Mouse (Mus musculus): ENCODE data around the gene Tat. TPM values are rescaled to one million over a fixed set of nuclear protein-coding genes. Genes with fewer than 3 reads are reported as not detected.
A peak's percentile ranks its signal among the peaks of the same experiment; 100 is the strongest.

Tat gene
- not detected in 2 replicates for polyA plus RNA-seq (2016; fragmentation: Nextera tagmentation; extraction: Ambion mirVana)

DNA sequence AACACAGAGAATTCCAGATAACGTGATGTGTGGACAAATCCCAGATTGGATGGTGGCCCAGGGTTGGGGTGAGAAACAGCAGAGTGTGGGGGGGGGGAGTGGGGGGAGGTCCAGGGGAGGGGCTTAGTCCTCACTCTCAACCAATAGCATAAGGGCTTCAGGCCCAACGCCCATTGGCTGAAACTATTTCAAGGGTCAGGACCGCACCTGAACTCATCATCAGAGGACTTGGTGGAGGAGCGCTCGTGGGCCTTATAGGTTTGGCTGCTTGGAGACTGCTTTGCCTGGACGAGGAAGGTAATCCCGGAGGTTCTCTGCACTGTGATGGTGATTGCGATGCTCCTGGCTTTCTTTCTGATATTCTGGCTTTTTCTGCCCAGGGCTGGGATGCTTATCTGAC lies at the start of gene Tat:
Tat (plus strand) TSS at position 214 of the 400 bp plus-strand sequence.
- no peaks in the 10 kb centered on the region for H3K36me3 ChIP-seq
- no peak within 1 kb of the TSS for H3K4me2 ChIP-seq (replicated peaks)
- WGBS = 76% methylated on average over 8 of the region's 8 CpGs
- H3K27ac ChIP-seq = no peak within 1 kb of the TSS
- no peaks in the 10 kb centered on the region for H3K4me1 ChIP-seq
- no peak for ATAC-seq (ENCODE audit: insufficient number of reproducible peaks, insufficient read depth, low FRiP score, low TSS enrichment)
- H3K9me3 ChIP-seq = no peaks in the 10 kb centered on the region
- no peak within 1 kb of the TSS for H3K4me3 ChIP-seq
- H3K27me3 ChIP-seq = 0 out of 2 replicates have a peak, but pooled peaks cover 2% of the 10 kb centered on the region
- no peak within 1 kb of the TSS for H3K9ac ChIP-seq

DNA sequence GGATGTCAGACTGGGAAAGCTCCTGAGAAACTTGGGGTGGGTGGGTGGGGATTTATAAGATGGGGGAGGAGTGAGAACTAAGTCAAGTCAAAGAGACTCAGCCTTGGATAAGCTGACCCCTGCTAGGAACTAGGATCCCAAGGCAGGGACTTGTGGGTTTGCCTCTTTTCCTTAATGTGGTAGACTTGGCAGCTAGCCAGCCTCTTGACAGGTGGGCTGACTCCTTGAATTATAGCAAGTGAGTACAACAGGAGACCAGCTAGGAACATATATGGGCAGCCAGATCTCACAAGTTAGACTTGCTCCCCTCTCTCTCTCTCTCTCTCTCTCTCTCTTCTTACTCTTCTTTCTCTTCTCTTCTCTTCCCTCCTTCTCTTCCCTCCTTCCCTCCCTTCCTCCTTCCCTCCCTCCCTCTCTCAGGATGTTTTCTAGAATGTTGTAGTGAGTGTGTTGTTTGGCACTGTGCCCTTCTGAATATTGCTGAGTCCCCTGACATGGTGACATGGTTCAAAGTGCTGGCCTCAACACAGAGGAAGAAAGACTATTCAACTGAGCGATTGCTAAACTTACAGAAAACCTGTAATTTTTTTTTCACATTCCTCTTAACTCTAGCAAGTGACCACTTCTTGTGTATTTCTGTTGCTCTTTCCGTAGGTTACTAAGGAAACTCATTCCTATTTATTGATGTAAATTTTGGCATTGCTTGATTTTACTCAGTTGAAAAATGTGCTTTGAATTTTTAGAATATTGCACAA lies 48.5 kb upstream of the Tat start:
- Histone ChIP-seq H3K36me3 (peaks cover 43% of the 10 kb centered on the region), H3K27me3 (no peaks in the 10 kb centered on the region), H3K4me2 (replicated peaks) (no peak overlapping the region), H3K4me1 (no peaks in the 10 kb centered on the region), H3K9me3 (no peaks in the 10 kb centered on the region), H3K27ac (no peak overlapping the region), H3K9ac (no peak overlapping the region), H3K4me3 (no peak overlapping the region)
- 84% methylated on average over 2 of the region's 2 CpGs for WGBS
- no peak for ATAC-seq (ENCODE audit: insufficient number of reproducible peaks, insufficient read depth, low FRiP score, low TSS enrichment)

DNA sequence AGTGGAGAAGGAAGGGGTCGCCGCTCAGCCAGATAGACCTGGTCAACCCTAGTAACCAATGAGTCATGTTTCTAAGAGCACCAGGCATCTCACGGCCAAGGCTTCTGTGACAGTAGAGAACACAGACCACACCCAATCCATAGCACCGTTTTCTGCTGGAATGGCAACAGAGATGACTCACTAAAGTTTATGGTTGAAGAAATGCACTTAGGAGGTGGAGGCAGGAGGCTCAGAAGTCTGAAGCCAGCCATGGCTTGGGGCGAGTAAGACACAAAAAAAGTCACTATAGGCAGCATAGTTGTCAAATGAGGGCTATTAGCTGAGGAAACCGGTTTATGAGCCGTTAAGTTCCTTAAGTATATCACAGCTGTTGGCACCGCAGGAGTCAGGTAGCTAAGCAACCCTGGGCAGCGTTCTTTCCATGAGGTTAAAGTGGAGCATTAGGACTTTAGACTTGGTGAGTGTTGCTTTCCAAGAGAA lies 45.0 kb upstream of the Tat start:
- Histone ChIP-seq H3K9ac (no peak overlapping the region), H3K4me1 (peaks cover 13% of the 10 kb centered on the region; the same call in 1 of the 2 replicates), H3K4me3 (no peak overlapping the region), H3K4me2 (replicated peaks) (no peak overlapping the region), H3K36me3 (peaks cover 15% of the 10 kb centered on the region), H3K27me3 (peaks cover 18% of the 10 kb centered on the region), H3K9me3 (no peaks in the 10 kb centered on the region), H3K27ac (no peak overlapping the region)
- 71% methylated on average over 9 of the region's 9 CpGs for WGBS
- no peak for ATAC-seq (ENCODE audit: insufficient number of reproducible peaks, insufficient read depth, low FRiP score, low TSS enrichment)

DNA sequence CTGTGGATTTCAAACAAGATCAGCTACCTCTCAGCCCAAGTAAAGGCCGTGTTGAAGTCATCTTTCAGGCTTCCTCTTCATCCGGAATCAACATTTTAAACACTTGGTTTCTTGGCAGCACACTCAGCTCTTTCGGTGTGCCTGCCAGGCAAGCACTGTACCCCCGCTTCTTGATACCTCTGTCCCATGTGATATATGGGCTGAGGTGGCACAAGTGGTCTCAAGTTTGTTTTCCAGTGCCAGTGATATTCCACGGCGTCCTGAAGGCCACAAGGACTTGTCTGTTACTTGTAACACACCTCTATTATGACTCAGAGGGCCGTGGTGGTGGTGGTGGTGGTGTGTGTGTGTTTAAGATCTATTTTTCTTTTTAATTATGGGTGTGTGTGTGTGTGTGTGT lies 44.5 kb upstream of the Tat start:
- Histone ChIP-seq H3K27me3 (peaks cover 20% of the 10 kb centered on the region), H3K4me1 (peaks cover 13% of the 10 kb centered on the region; the same call in 1 of the 2 replicates), H3K9ac (no peak overlapping the region), H3K36me3 (peaks cover 10% of the 10 kb centered on the region), H3K27ac (no peak overlapping the region), H3K4me2 (replicated peaks) (no peak overlapping the region), H3K9me3 (no peaks in the 10 kb centered on the region), H3K4me3 (no peak overlapping the region)
- no peak for ATAC-seq (ENCODE audit: insufficient number of reproducible peaks, insufficient read depth, low FRiP score, low TSS enrichment)
- WGBS = 87% methylated on average over 7 of the region's 7 CpGs

DNA sequence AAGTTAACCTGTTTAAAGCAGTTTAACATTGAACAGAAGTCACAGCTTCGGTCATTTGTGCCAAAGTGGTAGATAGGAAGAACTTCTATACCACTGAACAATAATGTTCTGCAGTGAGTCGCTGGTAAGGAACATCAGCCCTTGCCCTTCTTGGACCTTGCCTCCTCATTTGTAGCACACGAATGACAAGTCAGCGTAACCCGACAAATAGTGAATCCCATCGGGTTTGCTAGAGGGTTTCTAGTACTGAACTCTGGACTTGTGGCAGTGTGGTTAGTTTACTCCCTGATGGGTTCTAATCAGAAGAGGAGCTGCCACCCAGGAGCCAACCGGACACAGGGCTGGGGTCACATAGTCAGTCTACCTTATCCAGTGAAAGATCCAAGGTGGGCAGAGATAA lies 44.0 kb upstream of the Tat start:
- Histone ChIP-seq H3K36me3 (peaks cover 4% of the 10 kb centered on the region), H3K9me3 (no peaks in the 10 kb centered on the region), H3K27ac (no peak overlapping the region), H3K4me2 (replicated peaks) (no peak overlapping the region), H3K4me1 (peaks cover 13% of the 10 kb centered on the region; the same call in 1 of the 2 replicates), H3K27me3 (peaks cover 22% of the 10 kb centered on the region), H3K9ac (no peak overlapping the region), H3K4me3 (no peak overlapping the region)
- no peak for ATAC-seq (ENCODE audit: insufficient number of reproducible peaks, insufficient read depth, low FRiP score, low TSS enrichment)
- whole genome bisulfite sequencing = 90% methylated on average over 7 of the region's 7 CpGs

DNA sequence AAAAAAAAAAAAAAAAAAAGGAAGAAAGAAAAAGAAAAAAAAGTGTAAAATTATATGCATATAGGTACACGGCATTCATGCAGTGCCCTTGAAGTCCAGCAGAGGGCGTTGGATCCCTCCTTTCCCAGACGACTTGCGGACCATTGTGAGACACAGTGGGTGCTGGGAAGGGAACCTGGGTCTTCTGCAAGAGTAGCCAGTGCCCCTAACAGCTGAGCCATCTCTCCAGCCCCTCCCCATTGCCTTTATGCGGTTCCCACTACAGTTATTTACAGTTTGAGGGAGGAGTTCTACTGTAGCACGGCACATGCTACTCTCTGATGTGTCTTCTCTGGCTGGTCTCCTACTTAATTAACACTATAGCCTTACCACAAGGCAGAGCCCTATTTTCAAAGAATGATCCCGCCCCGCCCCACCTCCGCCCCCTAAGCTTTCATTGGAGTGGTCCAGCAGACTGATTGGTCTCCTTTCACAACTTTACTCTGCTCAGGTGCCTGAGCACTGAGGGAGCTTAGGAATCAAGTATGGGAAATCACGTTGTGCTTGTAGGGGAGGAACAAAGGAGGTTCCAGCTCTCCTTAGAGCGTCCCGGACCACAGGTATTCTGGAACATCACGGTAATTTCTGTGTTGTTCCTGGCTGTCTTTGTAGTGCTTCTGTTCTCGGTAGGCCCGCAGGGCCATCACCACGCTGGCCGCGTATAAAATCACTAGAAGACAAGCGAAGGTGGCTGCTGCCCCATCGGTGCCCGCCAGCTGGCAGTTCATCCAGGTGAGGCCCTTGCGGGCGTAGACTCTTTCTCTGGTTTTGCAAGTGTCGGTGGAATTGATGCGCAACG lies 42.6 kb upstream of the Tat start:
- peaks cover 22% of the 10 kb centered on the region for H3K27me3 ChIP-seq
- H3K27ac ChIP-seq = 0 out of 2 replicates have a peak overlapping the region, but pooled peaks have one; percentile 30

DNA sequence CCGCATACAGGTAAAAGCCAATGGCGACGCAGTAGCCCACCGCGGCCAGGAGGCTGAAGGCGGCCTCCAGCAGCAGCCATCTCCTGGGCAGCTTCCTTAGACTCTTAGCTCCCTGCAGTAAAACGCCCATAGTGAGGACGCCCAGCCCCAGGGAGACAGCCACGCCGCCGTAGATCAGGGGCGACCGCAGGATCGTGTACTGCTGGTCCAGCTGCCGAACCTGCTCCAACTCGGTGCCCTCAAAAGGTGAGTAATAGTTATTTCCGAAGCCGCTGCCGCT lies 42.0 kb upstream of the Tat start:
- ATAC-seq (ENCODE audit: insufficient number of reproducible peaks, insufficient read depth, low FRiP score, low TSS enrichment) = no peak
- peak overlapping the region; percentile 67 for H3K4me2 ChIP-seq (replicated peaks)
- peak overlapping the region; percentile 44; the same call in 1 of the 2 replicates for H3K9ac ChIP-seq
- peak overlapping the region; percentile 42 for H3K4me3 ChIP-seq
- 0 out of 2 replicates have a peak overlapping the region, but pooled peaks have one; percentile 30 for H3K27ac ChIP-seq
- peaks cover 22% of the 10 kb centered on the region for H3K27me3 ChIP-seq
- H3K4me1 ChIP-seq = peaks cover 13% of the 10 kb centered on the region; the same call in 1 of the 2 replicates
- WGBS = 6% methylated on average over 19 of the region's 19 CpGs
- no peaks in the 10 kb centered on the region for H3K36me3 ChIP-seq
- H3K9me3 ChIP-seq = no peaks in the 10 kb centered on the region

More for the DNA sequence above, 42.6 kb upstream of the Tat start:
- H3K4me1 ChIP-seq = peaks cover 13% of the 10 kb centered on the region; the same call in 1 of the 2 replicates
- peak overlapping the region; percentile 67 for H3K4me2 ChIP-seq (replicated peaks)
- ATAC-seq (ENCODE audit: insufficient number of reproducible peaks, insufficient read depth, low FRiP score, low TSS enrichment) = peak; percentile 67
- H3K36me3 ChIP-seq = no peaks in the 10 kb centered on the region; the same call in 1 of the 2 replicates
- H3K9ac ChIP-seq = peak overlapping the region; percentile 44; the same call in 1 of the 2 replicates
- 1% methylated on average over 24 of the region's 26 CpGs for WGBS
- H3K4me3 ChIP-seq = peak overlapping the region; percentile 42
- H3K9me3 ChIP-seq = no peaks in the 10 kb centered on the region

DNA sequence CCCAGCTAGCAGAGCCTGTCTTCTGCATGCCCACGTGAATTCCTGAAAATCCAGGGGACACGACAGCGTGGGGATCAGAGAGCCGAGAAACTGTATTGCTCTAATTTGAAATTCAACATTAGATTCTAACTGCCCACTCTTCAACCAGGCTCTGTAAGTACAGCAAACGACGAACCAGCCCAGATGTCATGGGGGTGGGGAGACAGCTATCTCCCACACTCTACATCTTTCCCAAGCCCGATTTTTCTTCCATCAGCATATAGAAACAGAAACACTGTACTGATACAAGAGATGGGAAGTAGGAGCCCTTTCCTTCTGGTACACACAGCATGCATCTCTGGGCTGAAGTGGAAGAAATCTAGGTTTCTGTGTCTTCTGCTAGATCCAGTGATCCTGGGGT lies 38.1 kb upstream of the Tat start:
- no peaks in the 10 kb centered on the region for H3K36me3 ChIP-seq
- H3K9me3 ChIP-seq = no peaks in the 10 kb centered on the region
- ATAC-seq (ENCODE audit: insufficient number of reproducible peaks, insufficient read depth, low FRiP score, low TSS enrichment) = no peak
- peaks cover 15% of the 10 kb centered on the region for H3K4me1 ChIP-seq
- H3K4me2 ChIP-seq (replicated peaks) = no peak overlapping the region
- no peak overlapping the region for H3K27ac ChIP-seq
- H3K4me3 ChIP-seq = no peak overlapping the region
- WGBS = 78% methylated on average over 7 of the region's 7 CpGs
- H3K27me3 ChIP-seq = peaks cover 22% of the 10 kb centered on the region
- no peak overlapping the region for H3K9ac ChIP-seq

DNA sequence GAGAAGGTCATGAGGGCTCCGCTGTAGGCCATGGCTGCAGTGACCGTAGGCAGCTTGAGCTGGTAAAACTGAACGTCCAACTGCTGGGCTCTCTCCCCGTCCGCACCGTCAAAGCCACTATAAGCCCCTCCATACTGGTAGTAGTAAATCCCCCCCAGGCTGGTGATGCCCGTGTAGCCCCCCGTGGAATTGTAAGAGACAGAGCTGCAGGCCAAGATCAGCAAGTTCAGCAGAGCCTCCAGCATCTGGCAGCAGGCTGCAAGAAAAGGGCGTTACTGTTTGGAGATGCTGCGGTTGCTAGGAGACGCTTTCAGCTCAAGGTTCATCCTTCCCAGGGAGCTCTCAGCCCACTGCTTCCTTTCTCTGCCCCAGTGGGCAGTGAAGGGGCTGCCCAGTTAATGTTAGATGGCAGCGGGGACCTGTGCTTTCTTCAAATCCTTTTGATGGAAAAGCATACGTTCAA lies 35.7 kb upstream of the Tat start:
- no peak for ATAC-seq (ENCODE audit: insufficient number of reproducible peaks, insufficient read depth, low FRiP score, low TSS enrichment)
- no peak overlapping the region for H3K4me3 ChIP-seq
- no peak overlapping the region for H3K9ac ChIP-seq
- H3K9me3 ChIP-seq = no peaks in the 10 kb centered on the region
- H3K4me2 ChIP-seq (replicated peaks) = no peak overlapping the region
- no peaks in the 10 kb centered on the region for H3K36me3 ChIP-seq
- WGBS = 51% methylated on average over 13 of the region's 13 CpGs
- H3K27ac ChIP-seq = no peak overlapping the region
- peaks cover 15% of the 10 kb centered on the region; the same call in 1 of the 2 replicates for H3K27me3 ChIP-seq
- peaks cover 16% of the 10 kb centered on the region for H3K4me1 ChIP-seq

DNA sequence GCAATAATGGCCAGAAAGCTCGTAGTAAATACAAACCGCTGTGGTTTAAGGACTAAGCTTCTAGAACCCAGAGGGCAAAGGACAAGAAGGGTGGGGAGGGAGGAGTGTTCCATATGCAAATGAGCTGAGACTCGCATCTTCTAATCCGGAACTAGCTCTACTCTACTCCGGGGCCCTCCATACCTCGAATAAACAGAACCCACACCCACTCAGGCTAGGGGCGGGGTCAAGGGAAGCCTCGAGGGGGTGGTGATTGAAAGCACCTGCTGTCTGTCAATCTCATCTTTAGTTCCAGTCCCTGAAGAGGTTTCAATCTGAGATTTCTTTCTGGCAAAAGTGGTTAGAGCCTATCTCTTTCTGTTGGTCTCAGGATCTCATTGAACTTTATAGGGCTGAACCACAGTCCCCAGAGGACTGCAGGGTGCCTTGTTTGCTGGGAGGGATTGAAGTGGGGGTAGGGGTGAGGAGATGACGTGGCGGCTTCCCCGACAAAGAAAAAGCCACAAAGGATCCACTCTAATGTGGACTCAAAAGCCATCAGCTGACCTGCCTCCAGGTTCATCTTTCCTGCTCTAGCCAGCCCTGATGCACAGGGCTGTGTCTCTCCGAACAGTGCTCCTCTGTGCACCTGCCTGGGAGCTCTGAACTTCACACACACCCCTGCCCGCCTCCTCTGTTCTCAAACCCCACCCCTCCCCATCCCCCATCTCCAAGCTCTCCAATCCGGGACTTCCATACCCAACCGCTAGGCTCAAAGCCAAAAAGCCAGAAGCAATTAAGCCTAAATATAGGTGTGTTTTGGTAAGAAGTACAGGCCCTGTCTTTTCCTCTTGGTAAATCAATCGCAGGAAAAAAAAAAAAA lies 32.8 kb upstream of the Tat start:
- peak; percentile 41; the same call in 1 of the 2 replicates for ATAC-seq (ENCODE audit: insufficient number of reproducible peaks, insufficient read depth, low FRiP score, low TSS enrichment)
- Histone ChIP-seq H3K36me3 (no peaks in the 10 kb centered on the region), H3K27ac (no peak overlapping the region), H3K4me1 (peaks cover 24% of the 10 kb centered on the region), H3K27me3 (peaks cover 35% of the 10 kb centered on the region), H3K4me2 (replicated peaks) (peak overlapping the region; percentile 28; the same call in 1 of the 2 replicates), H3K4me3 (no peak overlapping the region), H3K9me3 (no peaks in the 10 kb centered on the region), H3K9ac (no peak overlapping the region)
- WGBS = 5% methylated on average over 16 of the region's 16 CpGs

All from embryonic facial prominence, embryonic 12.5 days (tissue).